Mouse (Mus musculus) C2C12 (cell line): ENCODE data around the gene Cfap70. TPM values are rescaled to one million over a fixed set of nuclear protein-coding genes. Genes with fewer than 3 reads are reported as not detected.

Experiments
- H3K27me3 ChIP-seq: one replicate; pipeline ENCODE4 v1.6.1; 2011; ENCODE audit not compliant: control insufficient read depth, insufficient read depth, insufficient read length
- H3K36me3 ChIP-seq: one replicate; pipeline ENCODE4 v1.6.1; 2011; ENCODE audit not compliant: control insufficient read depth, insufficient read depth
- H3K4me3 ChIP-seq: one replicate; pipeline ENCODE4 v1.5.1; 2011; ENCODE audit warnings: mild to moderate bottlenecking, control low read depth; ENCODE audit not compliant: poor library complexity, insufficient read depth, severe bottlenecking
- H3K79me2 ChIP-seq: one replicate; pipeline ENCODE4 v1.6.1; 2011; ENCODE audit not compliant: control insufficient read depth, insufficient read depth
- H3K79me3 ChIP-seq: one replicate; pipeline ENCODE4 v1.6.1; 2011; ENCODE audit warnings: low read depth, control low read depth
- H3ac ChIP-seq: one replicate; pipeline ENCODE3; 2011; ENCODE audit warnings: low read depth; ENCODE audit not compliant: control insufficient read depth, insufficient read length
- CEBPB ChIP-seq: IDR thresholded peaks from one replicate; pipeline ENCODE4 v1.6.1; 2011; ENCODE audit warnings: low read depth, mild to moderate bottlenecking, control low read depth, moderate library complexity
- CTCF ChIP-seq: IDR thresholded peaks from one replicate; pipeline ENCODE4 v1.5.1; 2011; ENCODE audit not compliant: control insufficient read depth, insufficient read depth, insufficient read length
- FOSL1 ChIP-seq: IDR thresholded peaks from one replicate; pipeline ENCODE4 v1.8.0; 2011; ENCODE audit warnings: mild to moderate bottlenecking, low read length; ENCODE audit not compliant: poor library complexity, insufficient read depth, severe bottlenecking
- MAX ChIP-seq: IDR thresholded peaks from one replicate; pipeline ENCODE4 v1.6.1; 2011; ENCODE audit warnings: mild to moderate bottlenecking, control low read depth
- MYOD1 ChIP-seq: IDR thresholded peaks from one replicate; pipeline ENCODE4 v1.6.1; 2011; ENCODE audit warnings: low read depth; ENCODE audit not compliant: control insufficient read depth, insufficient read length
- MYOG ChIP-seq: IDR thresholded peaks from one replicate; pipeline ENCODE4 v1.6.1; 2011; ENCODE audit not compliant: control insufficient read depth, insufficient read length; ENCODE audit errors: extremely low read depth
- USF1 ChIP-seq: IDR thresholded peaks from one replicate; pipeline ENCODE4 v1.6.1; 2011; ENCODE audit warnings: low read depth, mild to moderate bottlenecking, control low read depth, moderate library complexity
- polyA plus RNA-seq: library from polyadenylated mRNA; unstranded; fragments of >200 nt; fragmentation: generic; extraction: Trizol; gene quantifications from one replicate; pipeline ENCODE4 v1.2.1, GENCODE M21; 2012; ENCODE audit warnings: missing spikeins

Cfap70 gene
- polyA plus RNA-seq, 1 experiment, result 0.01 TPM

- TF ChIP-seq MYOG (no peak), FOSL1 (no peak), MAX (no peak), CEBPB (no peak), MYOD1 (no peak), CTCF (no peak), USF1 (no peak)
- H3K36me3 ChIP-seq, result peaks cover 20% of the 10 kb centered on the region
- no peaks in the 10 kb centered on the region for H3K27me3 ChIP-seq
- H3K79me3 ChIP-seq, result peaks cover 29% of the 10 kb centered on the region
- peak overlapping the region; percentile 68 for H3K4me3 ChIP-seq
- H3ac ChIP-seq, result peak overlapping the region; percentile 83
- peaks cover 45% of the 10 kb centered on the region for H3K79me2 ChIP-seq
Measured at GRCm38 (mm10) chr14:20480195-20480579, 28.2 kb upstream of the Cfap70 start.

DNA sequence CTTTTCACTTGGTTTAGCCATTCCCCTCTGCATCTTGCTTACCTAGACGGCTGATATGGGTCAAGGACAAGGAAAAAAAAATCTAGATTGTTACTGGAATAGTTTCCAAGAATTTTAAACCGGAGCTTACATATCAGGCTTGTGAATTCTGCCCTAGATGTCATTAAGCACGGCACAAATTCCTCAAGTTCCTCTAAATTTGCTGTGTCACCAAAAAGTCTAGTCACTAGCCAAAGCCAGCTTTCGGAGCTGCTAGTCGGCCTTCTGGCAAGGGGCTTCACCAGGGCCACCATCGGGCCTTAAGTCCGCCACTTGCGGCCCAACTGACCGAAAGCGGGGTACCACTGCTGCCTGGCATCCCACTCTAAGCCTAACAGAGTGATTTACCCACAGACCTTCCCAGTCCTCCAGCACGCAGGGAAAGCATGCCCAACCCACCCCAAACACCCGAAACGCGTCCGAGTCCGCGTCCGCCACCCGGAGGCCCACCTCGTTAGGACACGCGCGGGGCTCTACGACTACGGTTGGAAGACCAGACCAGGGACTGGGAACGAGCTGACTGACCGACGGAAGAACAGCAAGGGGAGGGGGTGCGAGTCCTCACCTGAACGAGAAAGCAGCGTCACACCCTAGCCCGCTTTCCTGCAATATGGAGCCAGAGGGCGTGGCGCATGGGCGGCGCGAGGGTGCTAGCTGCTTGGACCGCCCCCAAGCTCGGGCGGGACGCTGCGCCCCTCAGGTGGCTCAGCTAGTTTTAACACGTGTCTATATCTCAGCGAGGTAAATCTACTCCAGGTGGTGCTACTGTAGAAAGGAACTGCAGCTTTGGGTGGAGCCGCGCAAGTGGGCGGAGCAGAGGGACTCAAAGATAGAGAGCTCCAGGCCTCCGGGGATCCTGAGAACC, 27.5 kb upstream of the Cfap70 start, which contains the start of gene Anxa7:
Gene Anxa7, minus strand, starts transcription at position 843 of the 904 bp plus-strand sequence.
- H3ac ChIP-seq, result peak within 1 kb of the TSS; percentile 83
- no peak for TF ChIP-seq MYOD1
- TF ChIP-seq MAX, result peak; percentile 62
- H3K36me3 ChIP-seq, result peaks cover 14% of the 10 kb centered on the region
- H3K79me2 ChIP-seq, result peaks cover 45% of the 10 kb centered on the region
- peak within 1 kb of the TSS; percentile 68 for H3K4me3 ChIP-seq
- no peaks in the 10 kb centered on the region for H3K27me3 ChIP-seq
- peaks cover 29% of the 10 kb centered on the region for H3K79me3 ChIP-seq

- Histone ChIP-seq H3K79me3 (peaks cover 29% of the 10 kb centered on the region), H3ac (peak overlapping the region; percentile 48), H3K4me3 (peak overlapping the region; percentile 68), H3K79me2 (peaks cover 52% of the 10 kb centered on the region), H3K27me3 (no peaks in the 10 kb centered on the region), H3K36me3 (peaks cover 13% of the 10 kb centered on the region)
- TF ChIP-seq CEBPB (no peak), FOSL1 (no peak), CTCF (no peak), MYOG (no peak), USF1 (no peak), MYOD1 (no peak), MAX (no peak)
Measured at GRCm38 (mm10) chr14:20478801-20479200, 26.8 kb upstream of the Cfap70 start.

DNA sequence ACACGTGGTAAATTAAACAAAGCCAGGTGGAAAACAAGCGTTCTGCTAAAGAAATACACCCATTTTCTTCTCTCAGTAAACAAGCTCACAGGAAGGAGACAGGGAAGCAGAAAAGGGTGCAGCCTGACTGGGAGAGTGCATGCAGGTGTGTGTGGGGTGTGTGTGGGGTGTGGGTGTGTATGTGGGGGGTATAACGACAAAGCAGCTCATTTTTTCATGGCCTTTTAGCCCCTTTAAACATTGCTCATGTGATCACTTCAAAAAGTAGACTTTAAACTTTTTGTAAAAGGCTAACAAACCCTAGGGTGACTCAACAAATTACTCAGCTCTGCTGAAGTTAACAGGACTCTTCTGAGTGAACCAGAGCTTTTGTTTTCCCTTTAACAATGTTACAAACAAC, 26.4 kb upstream of the Cfap70 start:
- peak overlapping the region; percentile 25 for H3K4me3 ChIP-seq

DNA sequence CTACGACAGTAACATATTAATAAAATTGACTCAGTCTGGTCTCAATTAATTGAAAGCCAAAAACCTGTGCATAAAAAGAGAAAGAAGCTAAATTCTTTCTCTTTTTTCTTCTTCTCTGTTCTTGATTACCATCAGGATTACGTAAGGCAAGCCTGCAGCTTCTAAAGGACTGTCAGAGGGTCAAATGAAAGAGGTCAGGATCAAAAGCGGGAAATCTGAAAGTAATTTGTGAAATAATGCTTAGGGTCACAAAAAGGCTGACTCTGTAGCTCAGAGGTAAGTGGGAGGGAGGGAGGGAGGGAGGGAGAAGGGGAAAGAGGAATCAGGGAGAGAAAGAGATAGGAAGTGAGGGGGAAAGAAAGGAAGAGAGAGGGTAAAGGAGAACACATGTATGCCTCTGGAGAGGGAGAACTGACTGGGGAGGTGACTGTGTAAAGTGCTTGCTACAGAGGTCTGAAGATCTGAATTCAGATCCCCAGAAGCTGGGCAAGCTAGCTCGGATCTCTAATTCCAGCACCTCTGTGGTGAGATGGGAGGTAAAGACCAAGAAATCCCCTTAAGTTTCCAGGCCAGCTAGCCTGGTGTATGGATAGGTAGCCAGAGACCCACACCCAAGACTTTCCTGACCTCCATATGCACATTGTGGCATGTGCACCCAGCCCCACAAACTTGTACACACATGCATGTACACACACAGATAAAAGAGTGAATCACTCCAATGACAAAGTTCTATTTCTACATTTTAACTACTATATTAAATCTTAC, 25.4 kb upstream of the Cfap70 start:
- H3ac ChIP-seq, result no peak overlapping the region
- H3K36me3 ChIP-seq, result peaks cover 23% of the 10 kb centered on the region
- TF ChIP-seq MAX, result no peak
- peaks cover 64% of the 10 kb centered on the region for H3K79me2 ChIP-seq
- H3K27me3 ChIP-seq, result no peaks in the 10 kb centered on the region
- no peak overlapping the region for H3K4me3 ChIP-seq
- H3K79me3 ChIP-seq, result peaks cover 29% of the 10 kb centered on the region

More for the DNA sequence above, 26.4 kb upstream of the Cfap70 start:
- TF ChIP-seq FOSL1 (no peak), MAX (no peak), MYOD1 (no peak), MYOG (no peak), CTCF (no peak), CEBPB (no peak), USF1 (peak; percentile 59)
- Histone ChIP-seq H3K27me3 (no peaks in the 10 kb centered on the region), H3ac (peak overlapping the region; percentile 30), H3K36me3 (peaks cover 14% of the 10 kb centered on the region), H3K79me2 (peaks cover 56% of the 10 kb centered on the region), H3K79me3 (peaks cover 29% of the 10 kb centered on the region)

DNA sequence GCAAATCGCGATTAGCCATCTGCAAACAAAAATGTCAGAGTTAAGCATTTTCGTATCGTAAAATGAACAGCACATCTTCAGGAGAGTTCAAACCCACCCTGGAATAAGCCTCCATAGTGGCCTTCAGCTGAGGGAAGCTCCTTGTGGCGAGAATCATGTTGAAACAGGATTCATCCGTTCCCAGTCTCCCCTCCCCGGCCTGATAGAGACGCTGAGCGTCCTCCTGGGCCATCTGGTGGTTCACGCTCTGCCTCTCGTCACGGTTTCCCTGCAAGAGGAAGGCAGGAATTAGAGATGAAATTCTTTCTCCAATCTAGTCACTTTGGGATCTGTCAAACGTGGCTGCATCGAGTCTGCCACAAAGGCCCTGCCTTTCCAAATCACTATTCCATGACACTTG, 8.2 kb upstream of the Cfap70 start:
- H3K79me3 ChIP-seq, result no peaks in the 10 kb centered on the region
- no peak for TF ChIP-seq USF1
- TF ChIP-seq MYOD1, result no peak
- no peaks in the 10 kb centered on the region for H3K27me3 ChIP-seq
- peaks cover 94% of the 10 kb centered on the region for H3K36me3 ChIP-seq
- H3K4me3 ChIP-seq, result no peak overlapping the region
- no peaks in the 10 kb centered on the region for H3K79me2 ChIP-seq
- no peak overlapping the region for H3ac ChIP-seq
